Mouse (Mus musculus) forelimb bud, embryonic 11.5 days (tissue): Measurements from ENCODE around the gene Dcaf12l2.

Experiments used
- DNase-seq: peaks from one replicate; pipeline ENCODE4 v3.0.0-alpha.2; 2012; ENCODE audit warnings: low read depth, low spot score

The Dcaf12l2 gene

GRCm38 (mm10) chrX:44367646-44368521 lies at the start of gene Dcaf12l2:
Gene Dcaf12l2, minus strand, starts transcription at chrX:44368342.
- peak; percentile 35 for DNase-seq

- no peak for DNase-seq
Measured at GRCm38 (mm10) chrX:44367280-44367645, 879 bp downstream of the Dcaf12l2 start.
